Mouse (Mus musculus): ENCODE measurements around the gene Selplg. TPM values are rescaled to one million over a fixed set of nuclear protein-coding genes. Genes with fewer than 3 reads are reported as not detected.

Selplg gene
- total and polyA plus RNA-seq, 3 experiments = 8.5 to 18.7 (median 13.9) TPM

GRCm38 (mm10) chr5:113874063-113875024, 41.9 kb upstream of the Selplg start:
- Histone ChIP-seq H3K4me1 (ENCODE audit: insufficient read depth, low read depth, low read length) (peaks cover 29% of the 10 kb centered on the region), H3K27me3 (ENCODE audit: insufficient read depth, low read length) (no peaks in the 10 kb centered on the region), H3K9me3 (replicated peaks) (peaks cover 7% of the 10 kb centered on the region), H3K4me3 (ENCODE audit: low read depth, low read length) (no peak overlapping the region), H3K36me3 (replicated peaks) (peaks cover 98% of the 10 kb centered on the region)
- ATAC-seq (ENCODE audit: extremely low read depth, insufficient number of reproducible peaks, low FRiP score, poor library complexity, severe bottlenecking) = no peak
- DNase-seq (ENCODE audit: low spot score) = no peak
- TF ChIP-seq POLR2AphosphoS5 (IDR thresholded peaks at IDR 0.05; ENCODE audit: insufficient replicate concordance, low read depth, low read length) (no peak), GATA1 (IDR thresholded peaks at IDR 0.05; ENCODE audit: borderline replicate concordance, low read length) (no peak), GATA2 (IDR thresholded peaks at IDR 0.05; ENCODE audit: borderline replicate concordance, low read depth, low read length) (no peak), TAL1 (conservative IDR thresholded peaks at IDR 0.05; ENCODE audit: low read depth, low read length) (no peak), CTCF (IDR thresholded peaks at IDR 0.05; ENCODE audit: low read depth, low read length) (no peak)

GRCm38 (mm10) chr5:113872936-113873912, 40.8 kb upstream of the Selplg start:
- no peaks in the 10 kb centered on the region for H3K27me3 ChIP-seq (ENCODE audit: insufficient read depth, low read length)
- peaks cover 29% of the 10 kb centered on the region for H3K4me1 ChIP-seq (ENCODE audit: insufficient read depth, low read depth, low read length)
- no peak overlapping the region for H3K4me3 ChIP-seq (ENCODE audit: low read depth, low read length)
- TF ChIP-seq GATA2 (IDR thresholded peaks at IDR 0.05; ENCODE audit: borderline replicate concordance, low read depth, low read length) (no peak), CTCF (IDR thresholded peaks at IDR 0.05; ENCODE audit: low read depth, low read length) (no peak), GATA1 (IDR thresholded peaks at IDR 0.05; ENCODE audit: borderline replicate concordance, low read length) (no peak), TAL1 (conservative IDR thresholded peaks at IDR 0.05; ENCODE audit: low read depth, low read length) (no peak), POLR2AphosphoS5 (IDR thresholded peaks at IDR 0.05; ENCODE audit: insufficient replicate concordance, low read depth, low read length) (no peak)
- ATAC-seq (ENCODE audit: extremely low read depth, insufficient number of reproducible peaks, low FRiP score, poor library complexity, severe bottlenecking) (peak; percentile 67), DNase-seq (ENCODE audit: low spot score) (peak; percentile 28)
- H3K36me3 ChIP-seq (replicated peaks) = peaks cover 97% of the 10 kb centered on the region
- H3K9me3 ChIP-seq (replicated peaks) = peaks cover 7% of the 10 kb centered on the region

GRCm38 (mm10) chr5:113871903-113872548, 39.6 kb upstream of the Selplg start:
- Histone ChIP-seq H3K36me3 (replicated peaks) (peaks cover 94% of the 10 kb centered on the region), H3K4me3 (ENCODE audit: low read depth, low read length) (no peak overlapping the region), H3K27me3 (ENCODE audit: insufficient read depth, low read length) (no peaks in the 10 kb centered on the region), H3K9me3 (replicated peaks) (peaks cover 7% of the 10 kb centered on the region), H3K4me1 (ENCODE audit: insufficient read depth, low read depth, low read length) (peaks cover 31% of the 10 kb centered on the region)
- no peak for ATAC-seq (ENCODE audit: extremely low read depth, insufficient number of reproducible peaks, low FRiP score, poor library complexity, severe bottlenecking)
- no peak for TF ChIP-seq GATA2 (IDR thresholded peaks at IDR 0.05; ENCODE audit: borderline replicate concordance, low read depth, low read length)
- TF ChIP-seq GATA1 (IDR thresholded peaks at IDR 0.05; ENCODE audit: borderline replicate concordance, low read length) = no peak
- no peak for TF ChIP-seq POLR2AphosphoS5 (IDR thresholded peaks at IDR 0.05; ENCODE audit: insufficient replicate concordance, low read depth, low read length)
- no peak for TF ChIP-seq CTCF (IDR thresholded peaks at IDR 0.05; ENCODE audit: low read depth, low read length)
- no peak for TF ChIP-seq TAL1 (conservative IDR thresholded peaks at IDR 0.05; ENCODE audit: low read depth, low read length)
- DNase-seq (ENCODE audit: low spot score) = no peak

- Histone ChIP-seq H3K36me3 (replicated peaks) (peaks cover 91% of the 10 kb centered on the region), H3K4me1 (ENCODE audit: insufficient read depth, low read depth, low read length) (peaks cover 33% of the 10 kb centered on the region)
Measured at GRCm38 (mm10) chr5:113870393-113871040, 38.1 kb upstream of the Selplg start.

GRCm38 (mm10) chr5:113869132-113869531, 36.7 kb upstream of the Selplg start:
- ATAC-seq (ENCODE audit: extremely low read depth, insufficient number of reproducible peaks, low FRiP score, poor library complexity, severe bottlenecking) (no peak), DNase-seq (ENCODE audit: low spot score) (no peak)
- Histone ChIP-seq H3K27me3 (ENCODE audit: insufficient read depth, low read length) (no peaks in the 10 kb centered on the region), H3K9me3 (replicated peaks) (no peaks in the 10 kb centered on the region), H3K4me3 (ENCODE audit: low read depth, low read length) (no peak overlapping the region), H3K36me3 (replicated peaks) (peaks cover 91% of the 10 kb centered on the region), H3K4me1 (ENCODE audit: insufficient read depth, low read depth, low read length) (peaks cover 38% of the 10 kb centered on the region)
- TF ChIP-seq GATA1 (IDR thresholded peaks at IDR 0.05; ENCODE audit: borderline replicate concordance, low read length) (no peak), POLR2AphosphoS5 (IDR thresholded peaks at IDR 0.05; ENCODE audit: insufficient replicate concordance, low read depth, low read length) (no peak)

More at GRCm38 (mm10) chr5:113870393-113871040, 38.1 kb upstream of the Selplg start:
- no peak overlapping the region for H3K4me3 ChIP-seq (ENCODE audit: low read depth, low read length)
- DNase-seq (ENCODE audit: low spot score) = no peak
- peaks cover 2% of the 10 kb centered on the region; the same call in 1 of the 2 replicates for H3K9me3 ChIP-seq (replicated peaks)
- TF ChIP-seq TAL1 (conservative IDR thresholded peaks at IDR 0.05; ENCODE audit: low read depth, low read length) (no peak), GATA1 (IDR thresholded peaks at IDR 0.05; ENCODE audit: borderline replicate concordance, low read length) (no peak), CTCF (IDR thresholded peaks at IDR 0.05; ENCODE audit: low read depth, low read length) (no peak), POLR2AphosphoS5 (IDR thresholded peaks at IDR 0.05; ENCODE audit: insufficient replicate concordance, low read depth, low read length) (no peak), GATA2 (IDR thresholded peaks at IDR 0.05; ENCODE audit: borderline replicate concordance, low read depth, low read length) (no peak)
- H3K27me3 ChIP-seq (ENCODE audit: insufficient read depth, low read length) = no peaks in the 10 kb centered on the region
- ATAC-seq (ENCODE audit: extremely low read depth, insufficient number of reproducible peaks, low FRiP score, poor library complexity, severe bottlenecking) = no peak

Measured in G1E (cell line).